Mouse (Mus musculus) embryonic facial prominence, embryonic 15.5 days (tissue): ENCODE measurements around the gene Abi3bp. TPM values are rescaled to one million over a fixed set of nuclear protein-coding genes. Genes with fewer than 3 reads are reported as not detected.

ENCODE experiments used
- ATAC-seq: fragments of 200-750 bp; cut with Nextera tagmentation; 2 replicates; pipeline ENCODE4 v1.8.0; 2017; ENCODE audit warnings: low read depth, moderate TSS enrichment; ENCODE audit not compliant: insufficient number of reproducible peaks, low FRiP score, low TSS enrichment
- H3K27ac ChIP-seq: fragments of 300-500 bp; sonication (generic); replicated peaks from 2 replicates; pipeline ENCODE4 v1.5.1; 2015; ENCODE audit warnings: mild to moderate bottlenecking, inconsistent platforms
- H3K27me3 ChIP-seq: fragments of 300-500 bp; sonication (generic); 2 replicates; pipeline ENCODE4 v1.6.1; 2015; ENCODE audit warnings: inconsistent platforms
- H3K36me3 ChIP-seq: fragments of 300-500 bp; sonication (generic); 2 replicates; pipeline ENCODE4 v1.6.1; 2015; ENCODE audit warnings: mild to moderate bottlenecking, inconsistent platforms
- H3K4me1 ChIP-seq: fragments of 300-500 bp; sonication (generic); 2 replicates; pipeline ENCODE4 v1.6.1; 2015; ENCODE audit warnings: inconsistent platforms
- H3K4me2 ChIP-seq: fragments of 300-500 bp; sonication (generic); replicated peaks from 2 replicates; pipeline ENCODE4 v1.6.1; 2015; ENCODE audit warnings: mild to moderate bottlenecking, inconsistent platforms
- H3K4me3 ChIP-seq: fragments of 300-500 bp; sonication (generic); replicated peaks from 2 replicates; pipeline ENCODE4 v1.5.1; 2015; ENCODE audit warnings: mild to moderate bottlenecking, inconsistent platforms
- H3K9ac ChIP-seq: fragments of 300-500 bp; sonication (generic); 2 replicates; pipeline ENCODE4 v1.6.1; 2015; ENCODE audit warnings: inconsistent platforms
- H3K9me3 ChIP-seq: fragments of 300-500 bp; sonication (generic); replicated peaks from 2 replicates; pipeline ENCODE4 v1.6.1; 2016; ENCODE audit warnings: inconsistent platforms
- WGBS: fragments of 180-500 bp; shearing (Covaris S2); methylation state at CpG from one replicate; pipeline ENCODE4 v1.1.7; 2015; 5-methylcytosine and 5-hydroxymethylcytosine counted together
- polyA plus RNA-seq: library from polyadenylated mRNA; unstranded; fragments of >200 nt; fragmentation: Nextera tagmentation; extraction: Ambion mirVana; gene quantifications from 2 replicates; pipeline ENCODE4 v1.2.1, GENCODE M21; 2015

Gene Abi3bp
- polyA plus RNA-seq, 1 experiment from 2014 or later: 27.5 TPM

DNA sequence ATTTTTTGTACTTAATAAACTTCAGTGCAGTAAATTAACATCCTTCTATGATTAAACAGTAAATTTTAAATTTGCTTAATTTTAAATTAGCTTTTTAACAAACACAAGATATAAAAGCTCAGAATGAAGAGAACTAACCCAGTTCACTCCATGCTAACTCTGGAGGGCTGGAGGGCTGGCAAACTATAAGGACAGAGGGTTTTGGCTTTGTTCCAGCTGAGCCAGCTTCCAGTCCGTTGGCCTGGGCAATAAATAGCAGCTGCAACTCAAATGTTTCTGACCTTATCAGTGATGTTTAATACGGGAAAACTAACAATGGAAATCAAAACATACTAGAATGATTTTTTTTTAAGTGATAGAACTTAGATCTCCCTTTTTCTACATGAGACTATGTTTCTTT, 167.6 kb downstream of the Abi3bp start:
- ATAC-seq: no peak
- WGBS: 17% methylated on average over 2 of the region's 2 CpGs

DNA sequence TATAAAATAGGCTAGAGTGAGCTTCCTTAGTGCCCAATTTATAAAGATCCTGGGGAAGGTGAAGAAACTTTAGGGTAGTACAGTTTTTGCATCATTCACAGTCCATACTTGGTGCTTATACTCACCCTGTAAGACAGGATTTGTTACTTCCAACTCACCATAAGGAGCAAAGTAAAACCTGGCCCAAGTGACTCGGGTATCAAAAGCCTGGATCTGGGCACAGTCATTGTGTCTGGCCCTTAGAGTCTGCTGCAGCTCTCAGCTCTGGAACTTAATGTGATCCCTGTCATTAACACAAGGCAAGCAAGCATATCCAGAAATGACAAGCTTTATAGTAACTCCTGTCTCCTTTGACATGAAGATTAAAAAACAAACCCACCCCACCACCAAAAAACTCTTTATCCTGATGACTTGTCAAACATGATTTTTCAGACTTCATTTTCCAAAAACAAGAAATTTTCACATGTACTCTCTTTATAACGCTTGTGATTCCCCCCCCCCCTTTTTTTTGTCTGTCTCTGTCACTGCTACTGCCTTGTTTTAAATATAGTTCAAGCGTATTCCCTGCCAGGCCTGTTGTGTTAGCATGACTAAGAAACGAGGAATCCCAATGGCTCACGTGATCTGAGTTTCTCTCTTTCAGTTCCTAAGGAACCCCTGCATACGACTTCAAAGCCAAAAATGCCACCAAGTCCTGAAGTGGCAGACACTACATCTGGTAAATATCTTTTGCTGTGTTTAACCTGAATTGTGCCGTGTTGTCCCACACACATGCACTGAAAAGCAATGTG, 168.9 kb downstream of the Abi3bp start:
- ATAC-seq: no peak
- no peaks in the 10 kb centered on the region for H3K27me3 ChIP-seq
- H3K4me3 ChIP-seq: no peak overlapping the region
- no peaks in the 10 kb centered on the region for H3K36me3 ChIP-seq
- 33% methylated on average over 7 of the region's 7 CpGs for WGBS
- H3K27ac ChIP-seq: no peak overlapping the region
- no peaks in the 10 kb centered on the region for H3K9me3 ChIP-seq
- H3K4me2 ChIP-seq: no peak overlapping the region
- no peak overlapping the region for H3K9ac ChIP-seq
- no peaks in the 10 kb centered on the region for H3K4me1 ChIP-seq

More for the DNA sequence above, 167.6 kb downstream of the Abi3bp start:
- no peak overlapping the region for H3K9ac ChIP-seq
- H3K4me1 ChIP-seq: no peaks in the 10 kb centered on the region
- H3K4me2 ChIP-seq: no peak overlapping the region
- H3K4me3 ChIP-seq: no peak overlapping the region
- no peaks in the 10 kb centered on the region for H3K9me3 ChIP-seq
- no peak overlapping the region for H3K27ac ChIP-seq
- H3K36me3 ChIP-seq: no peaks in the 10 kb centered on the region
- no peaks in the 10 kb centered on the region for H3K27me3 ChIP-seq

DNA sequence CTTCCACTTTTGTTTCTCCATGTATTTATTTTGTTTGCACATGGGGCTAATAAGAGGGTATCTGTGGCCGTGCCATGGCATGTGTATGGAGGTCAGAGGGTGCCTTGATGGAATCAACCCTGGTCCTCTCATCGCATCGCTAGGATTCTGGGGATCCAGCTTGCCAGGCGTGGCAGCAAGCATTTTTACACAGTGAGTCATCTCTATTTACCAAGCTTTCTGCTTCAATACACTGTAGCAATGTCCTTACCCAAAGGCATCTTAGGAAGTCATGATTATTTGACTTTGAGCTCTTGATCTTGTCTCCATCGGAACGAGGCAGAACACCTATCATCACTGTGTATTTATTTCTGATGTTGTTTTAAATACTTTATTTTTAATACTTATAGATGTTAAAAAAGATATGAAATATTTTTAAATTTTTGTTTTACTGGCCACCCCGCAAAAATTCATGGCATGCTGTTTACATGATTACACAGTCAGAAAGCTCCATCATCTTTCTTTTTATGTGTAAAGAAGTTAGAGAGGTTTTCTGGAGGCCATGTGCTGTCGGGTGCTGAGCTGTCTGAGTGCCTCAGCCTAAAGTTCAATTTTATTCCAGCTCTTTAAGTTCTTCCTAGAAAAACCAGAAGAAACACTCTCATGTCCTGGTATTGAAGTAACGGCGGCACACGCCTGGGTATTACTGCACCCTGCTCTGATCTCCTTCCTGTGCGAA, 177.7 kb downstream of the Abi3bp start:
- ATAC-seq: no peak
- Histone ChIP-seq H3K36me3 (no peaks in the 10 kb centered on the region), H3K9ac (no peak overlapping the region), H3K9me3 (no peaks in the 10 kb centered on the region), H3K27me3 (no peaks in the 10 kb centered on the region), H3K27ac (no peak overlapping the region), H3K4me2 (no peak overlapping the region), H3K4me3 (no peak overlapping the region), H3K4me1 (no peaks in the 10 kb centered on the region)
- WGBS: 64% methylated on average over 12 of the region's 12 CpGs

DNA sequence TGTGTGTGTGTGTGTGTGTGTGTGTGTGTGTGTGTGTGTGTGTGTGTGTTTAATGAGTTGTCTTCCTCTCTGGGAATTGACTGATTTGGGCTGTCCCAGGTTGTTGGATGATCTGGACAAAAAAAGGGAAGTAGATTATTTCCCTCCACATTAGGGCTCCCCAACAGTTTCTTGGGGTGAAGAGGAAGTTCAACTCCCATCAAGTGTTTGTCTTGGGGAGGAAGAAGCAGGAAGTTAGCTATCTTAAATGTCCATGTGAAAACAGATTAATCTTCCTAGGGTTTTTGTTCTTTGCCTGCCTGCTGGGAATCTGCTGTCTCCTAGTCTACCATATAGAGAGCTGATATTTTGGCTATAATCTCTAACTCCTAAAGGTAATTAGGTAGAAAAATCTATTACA, 181.2 kb downstream of the Abi3bp start:
- H3K4me2 ChIP-seq: no peak overlapping the region
- H3K27ac ChIP-seq: no peak overlapping the region
- ATAC-seq: no peak
- H3K36me3 ChIP-seq: no peaks in the 10 kb centered on the region
- H3K9me3 ChIP-seq: no peaks in the 10 kb centered on the region
- H3K9ac ChIP-seq: no peak overlapping the region
- no peak overlapping the region for H3K4me3 ChIP-seq
- H3K4me1 ChIP-seq: no peaks in the 10 kb centered on the region
- H3K27me3 ChIP-seq: no peaks in the 10 kb centered on the region

DNA sequence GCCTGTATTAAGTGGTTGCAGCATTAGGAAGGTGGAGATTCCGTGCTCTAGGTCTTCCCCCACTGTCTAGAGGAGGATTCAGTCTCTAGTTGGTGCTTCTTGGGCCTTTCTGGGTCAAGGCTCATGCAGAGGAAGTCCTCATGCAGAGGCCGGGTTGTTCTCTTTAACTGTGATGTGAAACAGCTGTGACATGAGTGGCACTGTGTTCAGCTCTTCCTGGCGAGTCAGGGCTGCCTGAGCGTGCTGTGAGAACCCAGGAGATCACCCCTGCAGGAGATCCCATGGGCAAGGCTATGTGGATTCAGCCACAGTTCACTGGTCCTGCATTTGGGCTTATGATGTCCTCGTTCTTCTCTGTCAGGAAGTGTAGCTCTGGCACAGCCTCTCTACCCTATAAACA, 191.8 kb downstream of the Abi3bp start:
- no peak overlapping the region for H3K27ac ChIP-seq
- H3K36me3 ChIP-seq: no peaks in the 10 kb centered on the region
- no peaks in the 10 kb centered on the region for H3K9me3 ChIP-seq
- 64% methylated on average over 5 of the region's 5 CpGs for WGBS
- H3K4me3 ChIP-seq: no peak overlapping the region
- ATAC-seq: no peak
- no peak overlapping the region for H3K4me2 ChIP-seq
- H3K4me1 ChIP-seq: no peaks in the 10 kb centered on the region
- H3K27me3 ChIP-seq: no peaks in the 10 kb centered on the region
- no peak overlapping the region for H3K9ac ChIP-seq

DNA sequence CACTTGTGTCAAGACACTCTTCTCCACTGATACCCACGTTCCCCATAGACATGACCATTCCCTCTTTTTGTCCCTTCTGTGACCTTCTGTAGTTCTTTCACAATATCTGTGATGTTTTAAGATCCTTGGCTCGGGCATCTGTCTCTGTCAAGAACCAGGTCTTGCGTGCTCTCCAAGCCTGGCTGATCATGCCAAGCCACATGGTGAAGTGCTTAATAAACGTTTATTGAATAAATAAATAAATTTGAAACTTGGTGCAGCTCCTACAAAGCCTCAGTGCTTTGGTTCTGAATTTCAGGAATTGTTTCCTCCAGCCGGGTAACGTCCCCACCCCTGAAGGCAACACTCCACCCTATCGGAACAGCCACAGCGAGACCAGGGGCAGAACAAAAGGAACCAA, 193.3 kb downstream of the Abi3bp start:
- Histone ChIP-seq H3K4me1 (no peaks in the 10 kb centered on the region), H3K36me3 (no peaks in the 10 kb centered on the region), H3K9ac (no peak overlapping the region), H3K27me3 (no peaks in the 10 kb centered on the region), H3K4me2 (no peak overlapping the region), H3K27ac (no peak overlapping the region), H3K4me3 (no peak overlapping the region), H3K9me3 (no peaks in the 10 kb centered on the region)
- 72% methylated on average over 8 of the region's 8 CpGs for WGBS
- no peak for ATAC-seq

DNA sequence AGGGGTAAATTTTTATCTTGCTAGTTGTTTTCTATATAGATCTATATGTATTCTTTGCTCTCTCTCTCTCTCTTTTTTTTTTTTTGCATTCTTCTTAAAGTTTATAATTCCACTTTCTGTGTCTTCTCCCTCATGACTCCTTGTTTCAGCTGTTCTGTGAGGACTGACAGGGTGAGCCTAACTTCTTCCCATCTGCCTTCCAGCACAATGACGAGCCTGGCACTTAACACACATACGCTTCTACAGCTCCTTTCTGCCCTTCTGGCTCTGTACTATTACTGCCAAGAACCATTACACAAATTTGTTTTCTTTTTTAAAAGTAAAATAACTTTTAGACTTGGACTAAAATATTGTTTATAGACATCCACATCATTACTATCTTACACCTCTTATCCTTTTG, 195.7 kb downstream of the Abi3bp start:
- 79% methylated on average over 2 of the region's 2 CpGs for WGBS
- ATAC-seq: no peak
- H3K4me1 ChIP-seq: no peaks in the 10 kb centered on the region
- H3K36me3 ChIP-seq: no peaks in the 10 kb centered on the region
- no peak overlapping the region for H3K4me2 ChIP-seq
- H3K4me3 ChIP-seq: no peak overlapping the region
- H3K27ac ChIP-seq: no peak overlapping the region
- no peaks in the 10 kb centered on the region for H3K9me3 ChIP-seq
- H3K27me3 ChIP-seq: no peaks in the 10 kb centered on the region
- no peak overlapping the region for H3K9ac ChIP-seq

DNA sequence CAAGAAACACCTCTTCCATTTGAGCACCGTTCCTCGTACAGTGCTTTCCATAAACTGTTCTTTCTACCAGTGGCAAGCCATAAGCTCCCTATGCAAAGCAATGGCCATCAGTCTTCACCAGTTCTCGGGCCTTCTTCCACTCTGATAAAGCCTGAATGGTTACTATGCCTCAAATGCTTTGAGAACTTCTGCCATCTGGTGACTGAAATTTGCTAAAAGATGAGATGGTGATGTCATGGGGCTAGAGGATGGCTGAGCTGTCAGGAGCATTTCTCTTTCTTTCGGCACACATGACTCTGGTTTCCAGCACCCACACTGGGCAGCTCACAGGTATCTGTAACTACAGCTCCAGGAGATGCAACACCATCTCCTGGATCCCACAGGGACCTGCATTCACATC, 199.5 kb downstream of the Abi3bp start:
- Histone ChIP-seq H3K27ac (no peak overlapping the region), H3K9me3 (no peaks in the 10 kb centered on the region), H3K4me2 (no peak overlapping the region), H3K4me1 (no peaks in the 10 kb centered on the region), H3K4me3 (no peak overlapping the region), H3K27me3 (no peaks in the 10 kb centered on the region), H3K9ac (no peak overlapping the region), H3K36me3 (no peaks in the 10 kb centered on the region)
- WGBS: 67% methylated on average over 4 of the region's 4 CpGs
- ATAC-seq: no peak

DNA sequence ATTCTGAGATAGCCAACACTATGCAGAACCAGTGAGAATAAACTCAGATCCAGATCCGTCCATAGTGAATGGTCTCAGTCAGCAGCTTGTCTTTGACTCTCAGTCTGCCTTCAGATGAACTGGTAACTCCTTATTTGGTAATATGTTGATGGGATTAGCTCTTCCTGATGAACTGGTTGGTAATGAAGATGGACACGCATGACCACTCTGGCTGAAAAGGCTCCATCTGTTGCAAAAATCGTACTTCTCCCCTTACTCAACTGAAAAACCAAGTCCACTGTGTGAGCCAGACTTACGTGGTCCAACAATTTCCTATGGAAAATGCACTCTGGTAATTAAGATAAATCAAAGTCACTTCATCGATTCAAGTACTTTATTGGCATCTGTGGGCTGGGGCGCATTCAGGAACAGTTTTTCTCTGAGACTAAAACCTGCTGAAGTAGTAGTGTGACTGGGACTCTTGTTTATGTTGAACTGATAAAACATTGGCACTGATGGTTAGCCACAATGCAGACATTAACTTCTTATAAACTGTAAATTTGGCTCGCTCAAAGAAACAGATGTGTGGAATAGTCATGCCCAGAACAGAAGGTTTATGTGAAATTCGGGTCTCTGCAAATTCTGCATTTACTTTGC, 203.4 kb downstream of the Abi3bp start:
- Histone ChIP-seq H3K36me3 (peaks cover 18% of the 10 kb centered on the region; the same call in 1 of the 2 replicates), H3K27ac (no peak overlapping the region), H3K4me3 (no peak overlapping the region), H3K9me3 (no peaks in the 10 kb centered on the region), H3K9ac (no peak overlapping the region), H3K27me3 (no peaks in the 10 kb centered on the region), H3K4me2 (no peak overlapping the region), H3K4me1 (no peaks in the 10 kb centered on the region)
- ATAC-seq: no peak
- 73% methylated on average over 8 of the region's 8 CpGs for WGBS

DNA sequence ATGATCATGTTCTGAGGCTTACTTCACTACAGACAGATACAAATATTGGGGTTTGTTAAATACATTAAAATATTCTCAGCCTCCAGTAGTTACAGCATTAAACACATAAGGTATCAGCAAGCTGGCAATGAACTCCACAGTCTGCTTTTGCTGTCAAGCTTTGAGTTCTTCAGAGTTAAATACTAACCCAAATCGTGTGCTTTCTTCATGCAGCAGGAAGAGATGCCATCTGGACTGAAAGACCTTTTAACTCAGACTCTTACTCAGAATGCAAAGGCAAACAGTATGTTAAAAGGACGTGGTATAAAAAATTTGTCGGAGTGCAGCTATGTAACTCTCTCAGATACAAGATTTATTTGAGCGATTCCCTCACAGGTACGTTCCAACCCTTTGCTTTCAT, 209.1 kb downstream of the Abi3bp start:
- 90% methylated on average over 5 of the region's 5 CpGs for WGBS
- no peak for ATAC-seq
- peaks cover 41% of the 10 kb centered on the region for H3K36me3 ChIP-seq

DNA sequence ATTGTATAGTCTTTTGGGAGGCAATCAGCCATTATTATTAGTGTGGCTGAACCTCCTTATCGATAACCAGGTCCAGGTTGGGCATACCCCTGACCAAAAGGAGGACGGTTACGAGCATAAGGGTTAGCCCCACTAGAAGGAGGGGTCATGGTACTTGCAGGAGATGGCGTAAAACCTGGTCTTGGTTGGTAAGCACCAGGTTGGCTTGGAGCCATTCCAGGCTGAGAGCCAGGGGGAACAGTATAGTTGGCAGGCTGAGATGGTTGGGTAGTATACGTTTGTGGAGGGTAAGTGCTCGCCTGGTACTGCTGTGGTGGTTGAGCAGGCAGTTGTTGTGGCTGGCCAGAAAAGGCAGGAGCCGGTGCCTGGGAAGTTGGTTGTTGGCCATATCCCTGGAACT, 213.0 kb downstream of the Abi3bp start:
- H3K27ac ChIP-seq: no peak overlapping the region
- H3K9me3 ChIP-seq: no peaks in the 10 kb centered on the region
- ATAC-seq: no peak
- 83% methylated on average over 7 of the region's 7 CpGs for WGBS
- peaks cover 36% of the 10 kb centered on the region for H3K36me3 ChIP-seq
- H3K4me2 ChIP-seq: no peak overlapping the region
- no peaks in the 10 kb centered on the region for H3K4me1 ChIP-seq
- H3K27me3 ChIP-seq: no peaks in the 10 kb centered on the region
- no peak overlapping the region for H3K4me3 ChIP-seq
- H3K9ac ChIP-seq: no peak overlapping the region

More for the DNA sequence above, 209.1 kb downstream of the Abi3bp start:
- no peaks in the 10 kb centered on the region for H3K27me3 ChIP-seq
- H3K9ac ChIP-seq: no peak overlapping the region
- H3K9me3 ChIP-seq: no peaks in the 10 kb centered on the region
- H3K4me2 ChIP-seq: no peak overlapping the region
- H3K4me1 ChIP-seq: no peaks in the 10 kb centered on the region
- no peak overlapping the region for H3K4me3 ChIP-seq
- no peak overlapping the region for H3K27ac ChIP-seq
